Mouse (Mus musculus): ENCODE data around the gene Zfp462. TPM values are rescaled to one million over a fixed set of nuclear protein-coding genes. Genes with fewer than 3 reads are reported as not detected.

Zfp462 gene
- polyA plus RNA-seq, 1 experiment from 2014 or later: 0.09 TPM

- WGBS (ENCODE audit: insufficient replicate concordance): 65% methylated on average over 5 of the region's 5 CpGs
- ATAC-seq (ENCODE audit: low read depth): no peak
- H3K27ac ChIP-seq (ENCODE audit: low read length): no peak overlapping the region
- H3K9ac ChIP-seq (ENCODE audit: low read depth, low read length): no peak overlapping the region
- H3K4me2 ChIP-seq (ENCODE audit: low read depth, low read length): no peak overlapping the region
- no peaks in the 10 kb centered on the region for H3K4me1 ChIP-seq (ENCODE audit: control insufficient read depth, low read depth, low read length)
- H3K36me3 ChIP-seq (ENCODE audit: control insufficient read depth, insufficient read depth): no peaks in the 10 kb centered on the region
- H3K4me3 ChIP-seq (ENCODE audit: low read depth, low read length): no peak overlapping the region
- no peaks in the 10 kb centered on the region for H3K27me3 ChIP-seq (ENCODE audit: control insufficient read depth, insufficient read depth, low read depth, low read length)
- no peaks in the 10 kb centered on the region for H3K9me3 ChIP-seq (replicated peaks; ENCODE audit: control insufficient read depth, low read length)
These were observed 114.1 kb downstream of the Zfp462 start for GRCm38 (mm10) chr4:55058901-55059300.

- H3K9ac ChIP-seq (ENCODE audit: low read depth, low read length): no peak overlapping the region
- WGBS (ENCODE audit: insufficient replicate concordance): 54% methylated on average over 17 of the region's 17 CpGs
- no peaks in the 10 kb centered on the region for H3K27me3 ChIP-seq (ENCODE audit: control insufficient read depth, insufficient read depth, low read depth, low read length)
- no peak for ATAC-seq (ENCODE audit: low read depth)
- no peaks in the 10 kb centered on the region for H3K36me3 ChIP-seq (ENCODE audit: control insufficient read depth, insufficient read depth)
- no peaks in the 10 kb centered on the region for H3K9me3 ChIP-seq (replicated peaks; ENCODE audit: control insufficient read depth, low read length)
- no peak overlapping the region for H3K27ac ChIP-seq (ENCODE audit: low read length)
- no peak overlapping the region for H3K4me2 ChIP-seq (ENCODE audit: low read depth, low read length)
- no peak overlapping the region for H3K4me3 ChIP-seq (ENCODE audit: low read depth, low read length)
- no peaks in the 10 kb centered on the region for H3K4me1 ChIP-seq (ENCODE audit: control insufficient read depth, low read depth, low read length)
These were observed 121.7 kb downstream of the Zfp462 start for GRCm38 (mm10) chr4:55066341-55067170.

- no peak for ATAC-seq (ENCODE audit: low read depth)
- H3K27ac ChIP-seq (ENCODE audit: low read length): no peak overlapping the region
- H3K9me3 ChIP-seq (replicated peaks; ENCODE audit: control insufficient read depth, low read length): no peaks in the 10 kb centered on the region
- no peak overlapping the region for H3K4me3 ChIP-seq (ENCODE audit: low read depth, low read length)
- H3K4me1 ChIP-seq (ENCODE audit: control insufficient read depth, low read depth, low read length): no peaks in the 10 kb centered on the region
- no peaks in the 10 kb centered on the region for H3K27me3 ChIP-seq (ENCODE audit: control insufficient read depth, insufficient read depth, low read depth, low read length)
- WGBS (ENCODE audit: insufficient replicate concordance): 79% methylated on average over 5 of the region's 5 CpGs
- H3K4me2 ChIP-seq (ENCODE audit: low read depth, low read length): no peak overlapping the region
- H3K9ac ChIP-seq (ENCODE audit: low read depth, low read length): no peak overlapping the region
- no peaks in the 10 kb centered on the region for H3K36me3 ChIP-seq (ENCODE audit: control insufficient read depth, insufficient read depth)
These were observed 126.7 kb downstream of the Zfp462 start for GRCm38 (mm10) chr4:55071535-55071934.

GRCm38 (mm10) chr4:55077133-55077889 is 132.5 kb downstream of the Zfp462 start:
- no peak overlapping the region for H3K9ac ChIP-seq (ENCODE audit: low read depth, low read length)
- H3K36me3 ChIP-seq (ENCODE audit: control insufficient read depth, insufficient read depth): no peaks in the 10 kb centered on the region
- H3K9me3 ChIP-seq (replicated peaks; ENCODE audit: control insufficient read depth, low read length): no peaks in the 10 kb centered on the region
- H3K27ac ChIP-seq (ENCODE audit: low read length): no peak overlapping the region
- no peaks in the 10 kb centered on the region for H3K4me1 ChIP-seq (ENCODE audit: control insufficient read depth, low read depth, low read length)
- ATAC-seq (ENCODE audit: low read depth): no peak
- WGBS (ENCODE audit: insufficient replicate concordance): 75% methylated on average over 11 of the region's 11 CpGs
- no peak overlapping the region for H3K4me2 ChIP-seq (ENCODE audit: low read depth, low read length)
- H3K27me3 ChIP-seq (ENCODE audit: control insufficient read depth, insufficient read depth, low read depth, low read length): no peaks in the 10 kb centered on the region
- no peak overlapping the region for H3K4me3 ChIP-seq (ENCODE audit: low read depth, low read length)

GRCm38 (mm10) chr4:55077902-55078716 is 133.3 kb downstream of the Zfp462 start:
- no peaks in the 10 kb centered on the region for H3K27me3 ChIP-seq (ENCODE audit: control insufficient read depth, insufficient read depth, low read depth, low read length)
- no peak overlapping the region for H3K4me2 ChIP-seq (ENCODE audit: low read depth, low read length)
- ATAC-seq (ENCODE audit: low read depth): no peak
- H3K4me1 ChIP-seq (ENCODE audit: control insufficient read depth, low read depth, low read length): no peaks in the 10 kb centered on the region
- no peak overlapping the region for H3K27ac ChIP-seq (ENCODE audit: low read length)
- no peaks in the 10 kb centered on the region for H3K9me3 ChIP-seq (replicated peaks; ENCODE audit: control insufficient read depth, low read length)
- H3K36me3 ChIP-seq (ENCODE audit: control insufficient read depth, insufficient read depth): no peaks in the 10 kb centered on the region
- 68% methylated on average over 16 of the region's 16 CpGs for WGBS (ENCODE audit: insufficient replicate concordance)
- no peak overlapping the region for H3K4me3 ChIP-seq (ENCODE audit: low read depth, low read length)
- no peak overlapping the region for H3K9ac ChIP-seq (ENCODE audit: low read depth, low read length)

- no peak overlapping the region for H3K4me3 ChIP-seq (ENCODE audit: low read depth, low read length)
- no peaks in the 10 kb centered on the region for H3K36me3 ChIP-seq (ENCODE audit: control insufficient read depth, insufficient read depth)
- ATAC-seq (ENCODE audit: low read depth): no peak
- WGBS (ENCODE audit: insufficient replicate concordance): 75% methylated on average over 9 of the region's 9 CpGs
- no peak overlapping the region for H3K27ac ChIP-seq (ENCODE audit: low read length)
- no peak overlapping the region for H3K4me2 ChIP-seq (ENCODE audit: low read depth, low read length)
- no peak overlapping the region for H3K9ac ChIP-seq (ENCODE audit: low read depth, low read length)
- no peaks in the 10 kb centered on the region for H3K4me1 ChIP-seq (ENCODE audit: control insufficient read depth, low read depth, low read length)
- no peaks in the 10 kb centered on the region for H3K9me3 ChIP-seq (replicated peaks; ENCODE audit: control insufficient read depth, low read length)
- H3K27me3 ChIP-seq (ENCODE audit: control insufficient read depth, insufficient read depth, low read depth, low read length): no peaks in the 10 kb centered on the region
These were observed 134.2 kb downstream of the Zfp462 start for GRCm38 (mm10) chr4:55079056-55079455.

- no peaks in the 10 kb centered on the region for H3K27me3 ChIP-seq (ENCODE audit: control insufficient read depth, insufficient read depth, low read depth, low read length)
- H3K4me1 ChIP-seq (ENCODE audit: control insufficient read depth, low read depth, low read length): no peaks in the 10 kb centered on the region
- no peak overlapping the region for H3K4me3 ChIP-seq (ENCODE audit: low read depth, low read length)
- ATAC-seq (ENCODE audit: low read depth): no peak
- no peak overlapping the region for H3K27ac ChIP-seq (ENCODE audit: low read length)
- no peak overlapping the region for H3K9ac ChIP-seq (ENCODE audit: low read depth, low read length)
- H3K36me3 ChIP-seq (ENCODE audit: control insufficient read depth, insufficient read depth): no peaks in the 10 kb centered on the region
- H3K4me2 ChIP-seq (ENCODE audit: low read depth, low read length): no peak overlapping the region
- 64% methylated on average over 6 of the region's 6 CpGs for WGBS (ENCODE audit: insufficient replicate concordance)
- H3K9me3 ChIP-seq (replicated peaks; ENCODE audit: control insufficient read depth, low read length): no peaks in the 10 kb centered on the region
These were observed 139.3 kb downstream of the Zfp462 start for GRCm38 (mm10) chr4:55084080-55084688.

- WGBS (ENCODE audit: insufficient replicate concordance): 57% methylated on average over 3 of the region's 3 CpGs
- ATAC-seq (ENCODE audit: low read depth): no peak
- H3K4me2 ChIP-seq (ENCODE audit: low read depth, low read length): no peak overlapping the region
- no peaks in the 10 kb centered on the region for H3K27me3 ChIP-seq (ENCODE audit: control insufficient read depth, insufficient read depth, low read depth, low read length)
- no peaks in the 10 kb centered on the region for H3K9me3 ChIP-seq (replicated peaks; ENCODE audit: control insufficient read depth, low read length)
- H3K4me3 ChIP-seq (ENCODE audit: low read depth, low read length): no peak overlapping the region
- H3K36me3 ChIP-seq (ENCODE audit: control insufficient read depth, insufficient read depth): no peaks in the 10 kb centered on the region
- H3K27ac ChIP-seq (ENCODE audit: low read length): no peak overlapping the region
- no peak overlapping the region for H3K9ac ChIP-seq (ENCODE audit: low read depth, low read length)
- no peaks in the 10 kb centered on the region for H3K4me1 ChIP-seq (ENCODE audit: control insufficient read depth, low read depth, low read length)
These were observed 143.3 kb downstream of the Zfp462 start for GRCm38 (mm10) chr4:55088153-55088552.

Data from liver, embryonic 16.5 days (tissue).